Mouse (Mus musculus) G1E (cell line): ENCODE results near the gene Wwox.

Experiments used
- CTCF ChIP-seq: IDR thresholded peaks from 2 replicates; pipeline ENCODE4 v1.5.1; 2012; ENCODE audit warnings: low read depth, low read length, inconsistent platforms, mixed read lengths
- GATA1 ChIP-seq: IDR thresholded peaks from 2 replicates; pipeline ENCODE4 v1.6.1; 2012; ENCODE audit warnings: borderline replicate concordance, low read length, inconsistent platforms, mixed read lengths
- POLR2AphosphoS5 ChIP-seq: IDR thresholded peaks from 2 replicates; pipeline ENCODE4 v1.6.1; 2012; ENCODE audit warnings: low read depth, low read length, inconsistent platforms; ENCODE audit not compliant: insufficient replicate concordance
- TAL1 ChIP-seq: conservative IDR thresholded peaks from 2 replicates; pipeline ENCODE4 v1.6.1; 2012; ENCODE audit warnings: low read depth, low read length, inconsistent platforms, mixed read lengths

DNA sequence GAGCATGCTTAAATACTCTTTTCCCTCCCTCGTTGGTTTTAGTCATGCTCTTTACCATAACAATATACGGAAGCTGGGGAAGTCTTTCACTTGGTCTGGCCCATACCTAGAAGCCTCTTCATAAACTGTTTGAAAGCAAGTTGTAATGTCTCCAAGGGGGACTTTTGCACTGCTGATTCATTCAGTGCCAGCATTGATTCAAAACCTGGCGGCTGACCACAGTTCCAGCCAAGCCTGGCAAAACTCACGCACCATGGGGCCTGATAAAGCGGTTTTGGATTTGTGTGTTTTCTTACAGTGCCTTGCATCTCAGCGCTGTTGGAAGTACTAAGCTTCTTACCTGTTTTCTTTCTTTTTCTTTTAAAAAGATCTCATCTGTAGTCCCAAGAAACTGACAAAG, 834.5 kb downstream of the Wwox start:
- TF ChIP-seq CTCF (no peak), GATA1 (no peak), TAL1 (no peak), POLR2AphosphoS5 (no peak)
